Comparison of ENCODE assay signal across 17 mouse cellular contexts in the genomic region with DNA sequence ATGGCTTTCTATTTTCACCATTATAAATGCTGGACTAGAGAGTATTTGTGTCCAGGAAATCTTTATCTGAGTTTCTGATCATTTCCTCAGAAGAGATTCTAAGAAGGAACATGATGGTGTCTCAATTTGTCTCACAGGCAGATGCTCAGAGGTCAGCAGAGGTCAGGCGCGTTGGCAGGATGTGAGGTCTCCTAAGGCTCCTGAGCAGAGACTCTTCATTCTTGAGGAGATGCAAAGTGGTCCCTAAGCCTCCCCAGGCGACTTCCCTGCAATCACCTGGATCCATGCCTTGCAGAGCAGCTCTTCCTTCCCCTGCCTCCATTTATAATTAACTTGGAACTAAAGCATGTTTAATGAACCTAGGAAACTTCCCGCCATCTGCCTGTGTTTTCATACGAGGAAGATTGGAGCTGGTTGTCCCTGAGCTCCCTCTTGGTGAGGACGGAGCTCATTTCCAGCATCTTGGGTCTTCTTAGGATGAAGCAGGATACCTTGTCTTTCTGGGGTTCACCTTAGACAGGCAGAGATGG.
DNase-seq lines count a peak whose midpoint lies in the region; ATAC-seq and TF ChIP-seq lines count a peak whose summit lies in the region.
"Had no signal": no experiment of that assay in that cellular context is flagged by ENCODE, and none has a peak within 500 bp of the region (broad histone marks: within the 10 kb centered on the region; RNA-seq: fewer than 3 reads in every experiment).

No protein-coding gene starts in this region.

- H3K9me3 ChIP-seq in hindbrain, postnatal 0 days (ENCODE audit: low read length), result no peaks in the 10 kb centered on the region
- H3K9me3 ChIP-seq in hindbrain, embryonic 14.5 days (ENCODE audit: control insufficient read depth, low read length), result no peaks in the 10 kb centered on the region
- H3K9me3 ChIP-seq in midbrain, postnatal 0 days (ENCODE audit: low read length), result no peaks in the 10 kb centered on the region
- H3K9me3 ChIP-seq in midbrain, embryonic 15.5 days, result no peaks in the 10 kb centered on the region
- H3K9me3 ChIP-seq: embryonic facial prominence, embryonic 10.5 days; heart, embryonic 15.5 days; hindbrain, embryonic 15.5 days had no signal

- no peak overlapping the region for H3K4me2 ChIP-seq in hindbrain, postnatal 0 days (ENCODE audit: low read depth, low read length)
- no peak overlapping the region for H3K4me2 ChIP-seq in hindbrain, embryonic 14.5 days (replicated peaks)
- H3K4me2 ChIP-seq in midbrain, postnatal 0 days (ENCODE audit: low read depth, low read length, poor library complexity, severe bottlenecking), result no peak overlapping the region
- no peak overlapping the region for H3K4me2 ChIP-seq in midbrain, embryonic 15.5 days
- H3K4me2 ChIP-seq: heart, embryonic 11.5 days; heart, embryonic 15.5 days; hindbrain, embryonic 15.5 days had no signal

- no peak for TF ChIP-seq CTCF in hindbrain, postnatal 0 days (IDR thresholded peaks at IDR 0.05; ENCODE audit: low read depth)
- TF ChIP-seq CTCF in midbrain, postnatal 0 days (IDR thresholded peaks at IDR 0.05), result no peak
- TF ChIP-seq CTCF in brain, embryonic 14.5 days (IDR thresholded peaks at IDR 0.05; ENCODE audit: borderline replicate concordance, extremely low read depth, insufficient read depth, insufficient read length), result no peak

- DNase-seq in cerebellum, postnatal 14 days, result peak; percentile 25 to 51
- no peak for DNase-seq in cerebellum, adult 9-10 months
- DNase-seq in hindbrain, postnatal 0 days (ENCODE audit: low spot score), result peak; percentile 19
- no peak for DNase-seq in hindbrain, embryonic 14.5 days (ENCODE audit: low spot score)
- peak; percentile 20 for DNase-seq in midbrain, postnatal 0 days (ENCODE audit: low spot score)
- DNase-seq in brain, embryonic 14.5 days (ENCODE audit: low read depth), result peak; percentile 52
- DNase-seq: adrenal gland, postnatal 14 days; cerebellum, adult 8-10 months; gastrocnemius, postnatal 14 days; heart, adult 2 months; heart, postnatal 14 days had no signal

- ATAC-seq in hindbrain, postnatal 0 days, result no peak
- no peak for ATAC-seq in hindbrain, embryonic 14.5 days (ENCODE audit: low FRiP score)
- no peak for ATAC-seq in midbrain, postnatal 0 days (ENCODE audit: low FRiP score)
- no peak for ATAC-seq in midbrain, embryonic 15.5 days (replicated peaks)
- ATAC-seq: forebrain, embryonic 16.5 days had no signal

- no peaks in the 10 kb centered on the region for H3K4me1 ChIP-seq in hindbrain, postnatal 0 days (ENCODE audit: insufficient read depth, low read length)
- H3K4me1 ChIP-seq in hindbrain, embryonic 14.5 days (replicated peaks; ENCODE audit: control insufficient read depth, insufficient read depth, low read length), result no peaks in the 10 kb centered on the region
- H3K4me1 ChIP-seq in midbrain, postnatal 0 days (ENCODE audit: insufficient read depth, low read length), result no peaks in the 10 kb centered on the region
- H3K4me1 ChIP-seq in midbrain, embryonic 15.5 days, result no peaks in the 10 kb centered on the region
- H3K4me1 ChIP-seq: heart, embryonic 15.5 days had no signal

- no peak overlapping the region for H3K4me3 ChIP-seq in hindbrain, postnatal 0 days (ENCODE audit: low read length)
- H3K4me3 ChIP-seq in hindbrain, embryonic 14.5 days (replicated peaks; ENCODE audit: low read length), result no peak overlapping the region
- no peak overlapping the region for H3K4me3 ChIP-seq in midbrain, postnatal 0 days (ENCODE audit: low read depth, low read length)
- H3K4me3 ChIP-seq in midbrain, embryonic 15.5 days, result no peak overlapping the region
- H3K4me3 ChIP-seq: embryonic facial prominence, embryonic 10.5 days; heart, adult 2 months; heart, embryonic 15.5 days; hindbrain, embryonic 15.5 days had no signal

- WGBS in hindbrain, postnatal 0 days, result 61% methylated on average over 6 of the region's 6 CpGs
- 62% methylated on average over 6 of the region's 6 CpGs for WGBS in hindbrain, embryonic 14.5 days
- WGBS in midbrain, postnatal 0 days, result 68% methylated on average over 6 of the region's 6 CpGs
- WGBS in midbrain, embryonic 15.5 days, result 73% methylated on average over 6 of the region's 6 CpGs

- no peaks in the 10 kb centered on the region for H3K27me3 ChIP-seq in hindbrain, postnatal 0 days (ENCODE audit: insufficient read depth, low read length)
- H3K27me3 ChIP-seq in hindbrain, embryonic 14.5 days (ENCODE audit: control insufficient read depth, insufficient read depth, low read length), result no peaks in the 10 kb centered on the region
- no peaks in the 10 kb centered on the region for H3K27me3 ChIP-seq in midbrain, postnatal 0 days (ENCODE audit: insufficient read depth, low read length)
- H3K27me3 ChIP-seq in midbrain, embryonic 15.5 days (replicated peaks), result no peaks in the 10 kb centered on the region
- H3K27me3 ChIP-seq: heart, embryonic 15.5 days; hindbrain, embryonic 15.5 days had no signal

- H3K9ac ChIP-seq in hindbrain, postnatal 0 days (replicated peaks; ENCODE audit: low read length), result no peak overlapping the region
- no peak overlapping the region for H3K9ac ChIP-seq in hindbrain, embryonic 14.5 days
- H3K9ac ChIP-seq in midbrain, postnatal 0 days (replicated peaks; ENCODE audit: low read length, poor library complexity, severe bottlenecking), result no peak overlapping the region
- H3K9ac ChIP-seq in midbrain, embryonic 15.5 days, result no peak overlapping the region
- H3K9ac ChIP-seq: heart, embryonic 15.5 days; hindbrain, embryonic 15.5 days had no signal

- TF ChIP-seq POLR2A in brain, embryonic 14.5 days (IDR thresholded peaks at IDR 0.05; ENCODE audit: borderline replicate concordance, extremely low read depth, insufficient read depth, insufficient read length, poor library complexity, severe bottlenecking), result no peak

- no peak overlapping the region for H3K27ac ChIP-seq in hindbrain, postnatal 0 days
- no peak overlapping the region for H3K27ac ChIP-seq in hindbrain, embryonic 14.5 days
- no peak overlapping the region for H3K27ac ChIP-seq in midbrain, postnatal 0 days (ENCODE audit: low read depth, low read length)
- H3K27ac ChIP-seq in midbrain, embryonic 15.5 days, result no peak overlapping the region
- H3K27ac ChIP-seq: embryonic facial prominence, embryonic 10.5 days; heart, adult 2 months; heart, embryonic 15.5 days; hindbrain, embryonic 15.5 days had no signal

- no peaks in the 10 kb centered on the region for H3K36me3 ChIP-seq in hindbrain, postnatal 0 days (ENCODE audit: insufficient read depth, low read length)
- no peaks in the 10 kb centered on the region for H3K36me3 ChIP-seq in hindbrain, embryonic 14.5 days (replicated peaks; ENCODE audit: control insufficient read depth, insufficient read depth)
- H3K36me3 ChIP-seq in midbrain, postnatal 0 days (ENCODE audit: insufficient read depth, low read length), result no peaks in the 10 kb centered on the region
- H3K36me3 ChIP-seq in midbrain, embryonic 15.5 days (replicated peaks), result no peaks in the 10 kb centered on the region
- H3K36me3 ChIP-seq: embryonic facial prominence, embryonic 10.5 days; heart, embryonic 15.5 days; hindbrain, embryonic 15.5 days had no signal

Comparison
In these comparisons a context has a peak if more than half of its experiments do, and no peak if none do; other contexts are left out.
1. DNase-seq: peak in cerebellum, postnatal 14 days (2 of 2), hindbrain, postnatal 0 days (single experiment), midbrain, postnatal 0 days (single experiment) and brain, embryonic 14.5 days (single experiment); none in cerebellum, adult 9-10 months (single experiment) and hindbrain, embryonic 14.5 days (single experiment).